ENCODE assay signal across 11 mouse cellular contexts in the genomic region with DNA sequence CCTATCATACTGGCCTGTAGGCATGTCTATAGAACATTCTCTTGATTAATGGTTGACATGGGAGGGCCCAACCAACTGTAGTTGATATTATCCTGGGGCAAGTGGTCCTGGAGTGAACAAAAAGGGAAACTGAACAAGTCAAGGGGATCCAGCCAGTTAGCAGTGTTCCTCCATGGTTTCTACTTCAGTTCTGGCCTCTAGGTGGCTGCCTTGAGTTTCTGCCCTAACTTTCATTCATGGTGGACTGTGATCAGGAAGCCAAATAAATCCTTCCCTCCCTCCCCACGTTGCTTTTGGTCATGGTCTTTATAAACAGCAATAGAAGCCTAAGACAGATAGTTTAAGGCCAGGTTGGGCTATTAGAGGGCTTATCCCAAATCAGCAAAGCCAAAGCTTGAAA. TPM values are rescaled to one million over a fixed set of nuclear protein-coding genes. Genes with fewer than 3 reads are reported as not detected.
DNase-seq lines count a peak whose midpoint lies in the region; ATAC-seq and TF ChIP-seq lines count a peak whose summit lies in the region.
"Had no signal": no experiment of that assay in that cellular context is flagged by ENCODE, and none has a peak within 500 bp of the region (broad histone marks: within the 10 kb centered on the region; RNA-seq: fewer than 3 reads in every experiment).

No protein-coding gene starts in this region.

- 0% methylated on average over 1 of the region's 1 CpGs for WGBS in intestine, postnatal 0 days
- WGBS in intestine, embryonic 15.5 days: 17% methylated on average over 1 of the region's 1 CpGs

- TF ChIP-seq POLR2A in MEL (IDR thresholded peaks at IDR 0.05; ENCODE audit: control insufficient read depth in 1 of 2, insufficient read depth in 1 of 2, low read depth in 1 of 2, low read length in 2 of 2, poor library complexity in 1 of 2): no peak

- DNase-seq in MEL (ENCODE audit: low read depth, low spot score): peak; percentile 47
- peak; percentile 24 for DNase-seq in lung, postnatal 25 days (ENCODE audit: low spot score)
- DNase-seq in testis, postnatal 10 days (ENCODE audit: low spot score): no peak
- DNase-seq: retina, postnatal 1 day had no signal

- H3K9ac ChIP-seq in intestine, postnatal 0 days (ENCODE audit: low read depth, low read length): no peak overlapping the region
- no peak overlapping the region for H3K9ac ChIP-seq in intestine, embryonic 15.5 days
- no peak overlapping the region for H3K9ac ChIP-seq in MEL (ENCODE audit: control insufficient read depth, low read depth, low read length, poor library complexity, severe bottlenecking)
- H3K9ac ChIP-seq: hindbrain, embryonic 13.5 days; limb, embryonic 12.5 days; midbrain, embryonic 15.5 days had no signal

- no peaks in the 10 kb centered on the region for H3K36me3 ChIP-seq in intestine, postnatal 0 days (ENCODE audit: control insufficient read depth, insufficient read depth)
- H3K36me3 ChIP-seq in intestine, embryonic 15.5 days: no peaks in the 10 kb centered on the region
- H3K36me3 ChIP-seq in C2C12 (ENCODE audit: control insufficient read depth, insufficient read depth): no peaks in the 10 kb centered on the region
- no peaks in the 10 kb centered on the region for H3K36me3 ChIP-seq in MEL (ENCODE audit: control insufficient read depth in 1 of 2, insufficient read depth in 2 of 2, low read length in 2 of 2)
- H3K36me3 ChIP-seq: hindbrain, embryonic 13.5 days; limb, embryonic 12.5 days; midbrain, embryonic 15.5 days had no signal

- H3K4me3 ChIP-seq in intestine, postnatal 0 days (ENCODE audit: low read depth, low read length): no peak overlapping the region
- no peak overlapping the region for H3K4me3 ChIP-seq in intestine, embryonic 15.5 days (replicated peaks)
- H3K4me3 ChIP-seq in C2C12 (ENCODE audit: insufficient read depth, poor library complexity, severe bottlenecking) (no peak overlapping the region), MEL (ENCODE audit: control insufficient read depth in 1 of 2, insufficient read depth in 1 of 2, low read depth in 2 of 2, low read length in 2 of 2) (no peak overlapping the region)
- H3K4me3 ChIP-seq: hindbrain, embryonic 13.5 days; limb, embryonic 12.5 days; midbrain, embryonic 15.5 days had no signal

- H3K27me3 ChIP-seq in intestine, postnatal 0 days (replicated peaks; ENCODE audit: control insufficient read depth, insufficient read depth, low read length): peaks cover 30% of the 10 kb centered on the region
- H3K27me3 ChIP-seq in intestine, embryonic 15.5 days (replicated peaks): peaks cover 29% of the 10 kb centered on the region
- H3K27me3 ChIP-seq in C2C12 (ENCODE audit: control insufficient read depth, insufficient read depth, insufficient read length): no peaks in the 10 kb centered on the region
- no peaks in the 10 kb centered on the region for H3K27me3 ChIP-seq in MEL (ENCODE audit: control insufficient read depth in 1 of 2, insufficient read depth in 2 of 2, low read length in 2 of 2)

- peaks cover 4% of the 10 kb centered on the region; the same call in 1 of the 2 replicates for H3K4me1 ChIP-seq in intestine, postnatal 0 days (replicated peaks; ENCODE audit: control insufficient read depth, insufficient read depth, low read length)
- peaks cover 16% of the 10 kb centered on the region for H3K4me1 ChIP-seq in intestine, embryonic 15.5 days (replicated peaks)
- peaks cover 0 to 3% of the 10 kb centered on the region in 2 experiments; a peak in 1 of 4 replicates for H3K4me1 ChIP-seq in MEL (ENCODE audit: control insufficient read depth in 1 of 2, insufficient read depth in 2 of 2, low read length in 2 of 2)

- H3ac ChIP-seq in C2C12 (ENCODE audit: control insufficient read depth, insufficient read length, low read depth): no peak overlapping the region

- no peak for ATAC-seq in intestine, postnatal 0 days
- ATAC-seq in intestine, embryonic 15.5 days: no peak
- ATAC-seq in erythroid progenitor cell, adult 5-6 weeks (replicated peaks; ENCODE audit: low FRiP score, poor library complexity, severe bottlenecking): no peak
- ATAC-seq: midbrain, embryonic 15.5 days had no signal

- H3K79me3 ChIP-seq in C2C12 (ENCODE audit: low read depth): no peaks in the 10 kb centered on the region

- no peaks in the 10 kb centered on the region for H3K9me3 ChIP-seq in intestine, postnatal 0 days (ENCODE audit: control insufficient read depth)
- H3K9me3 ChIP-seq in intestine, embryonic 15.5 days: no peaks in the 10 kb centered on the region
- no peaks in the 10 kb centered on the region for H3K9me3 ChIP-seq in MEL (replicated peaks; ENCODE audit: insufficient read depth, low read length)
- H3K9me3 ChIP-seq: hindbrain, embryonic 13.5 days; limb, embryonic 12.5 days; midbrain, embryonic 15.5 days had no signal

- H3K4me2 ChIP-seq in intestine, postnatal 0 days (replicated peaks; ENCODE audit: low read depth): no peak overlapping the region
- H3K4me2 ChIP-seq in intestine, embryonic 15.5 days (replicated peaks): no peak overlapping the region
- H3K4me2 ChIP-seq: hindbrain, embryonic 13.5 days; limb, embryonic 12.5 days; midbrain, embryonic 15.5 days had no signal

- TF ChIP-seq CTCF in intestine, postnatal 0 days (IDR thresholded peaks at IDR 0.05; ENCODE audit: low read depth): peak; percentile 86
- peak; percentile 53 for TF ChIP-seq CTCF in C2C12 (IDR thresholded peaks at IDR 0.05; ENCODE audit: control insufficient read depth, insufficient read depth, insufficient read length)
- TF ChIP-seq CTCF in MEL (IDR thresholded peaks at IDR 0.05 in 2 of 3, conservative IDR thresholded peaks at IDR 0.05 in 1 of 3; ENCODE audit: control insufficient read depth in 1 of 3, insufficient read depth in 1 of 3, low read depth in 2 of 3, low read length in 3 of 3, poor library complexity in 1 of 3, severe bottlenecking in 1 of 3): peak; percentile 47 to 68 (median 47)

- no peak for TF ChIP-seq EP300 in MEL (IDR thresholded peaks at IDR 0.05; ENCODE audit: low read depth in 1 of 2, low read length in 2 of 2)

- H3K27ac ChIP-seq in intestine, postnatal 0 days (ENCODE audit: low read depth, low read length): no peak overlapping the region
- no peak overlapping the region for H3K27ac ChIP-seq in intestine, embryonic 15.5 days
- no peak overlapping the region for H3K27ac ChIP-seq in MEL (ENCODE audit: control insufficient read depth, low read depth, low read length)
- H3K27ac ChIP-seq: hindbrain, embryonic 13.5 days; limb, embryonic 12.5 days; midbrain, embryonic 15.5 days had no signal

- peak; percentile 60 for TF ChIP-seq RAD21 in MEL (IDR thresholded peaks at IDR 0.05; ENCODE audit: low read depth, low read length)

- H3K79me2 ChIP-seq in C2C12 (ENCODE audit: control insufficient read depth, insufficient read depth): no peaks in the 10 kb centered on the region
- H3K79me2 ChIP-seq in MEL (ENCODE audit: control insufficient read depth, insufficient read depth, low read length, poor library complexity): no peaks in the 10 kb centered on the region

TF ChIP-seq in C2C12, 6 proteins besides CTCF, POLR2A, EP300 and RAD21:
- TF ChIP-seq CEBPB (IDR thresholded peaks at IDR 0.05; ENCODE audit: low read depth) (no peak), MAX (IDR thresholded peaks at IDR 0.05) (no peak), MYOG (IDR thresholded peaks at IDR 0.05; ENCODE audit: control insufficient read depth, extremely low read depth, insufficient read length) (no peak), MYOD1 (IDR thresholded peaks at IDR 0.05; ENCODE audit: control insufficient read depth, insufficient read length, low read depth) (no peak)

TF ChIP-seq in MEL, 35 proteins besides CTCF, POLR2A, EP300 and RAD21:
- TF ChIP-seq ZNF384 (IDR thresholded peaks at IDR 0.05; ENCODE audit: low read depth, low read length) (no peak), MXI1 (IDR thresholded peaks at IDR 0.05; ENCODE audit: low read depth, low read length) (no peak), SMC3 (IDR thresholded peaks at IDR 0.05; ENCODE audit: low read depth, low read length) (peak; percentile 79), ZC3H11A (IDR thresholded peaks at IDR 0.05; ENCODE audit: low read depth, low read length) (peak; percentile 63), SIN3A (IDR thresholded peaks at IDR 0.05; ENCODE audit: low read length) (no peak), UBTF (IDR thresholded peaks at IDR 0.05; ENCODE audit: borderline replicate concordance, insufficient read depth, low read depth, low read length) (no peak)
TF ChIP-seq in MEL: peak in this region for 2.

RNA-seq across cellular contexts. Expression of a gene that starts 3.5 kb away (rescaled TPM):
- 0.48 and 0.53 TPM in 2 replicates for polyA plus RNA-seq in intestine, postnatal 0 days (2015; fragmentation: Nextera tagmentation; extraction: Ambion mirVana)
- 0.44 and 0.49 TPM in 2 replicates for polyA plus RNA-seq in intestine, embryonic 15.5 days (2015; fragmentation: Nextera tagmentation; extraction: Ambion mirVana)
- 1.0 TPM for polyA plus RNA-seq in C2C12 (2012; fragmentation: generic; extraction: Trizol)
- total RNA-seq in MEL (2012; rRNA removed): not detected in 2 replicates
- polyA plus RNA-seq in MEL (2012; ENCODE audit: insufficient read depth in 1 of 2, insufficient read length in 2 of 2, low read depth in 1 of 2, low replicate concordance in 2 of 2, missing spikeins in 1 of 2): not detected
- total RNA-seq in erythroid progenitor cell, adult 5-6 weeks (2015; ENCODE audit: low replicate concordance): not detected in 2 replicates
- 0.13 TPM in 1 of 2 replicates, not detected in the other for total RNA-seq in erythroid progenitor cell, adult 5-6 weeks (2017; ENCODE audit: low replicate concordance)
